Mouse (Mus musculus) cerebellum, adult 2 months (tissue): ENCODE results near the gene Dera. TPM values are rescaled to one million over a fixed set of nuclear protein-coding genes. Genes with fewer than 3 reads are reported as not detected.

Experiments used
- DNase-seq, 2 experiments: peaks; one replicate each; pipeline ENCODE4 v3.0.0; 2021
- H3K27ac ChIP-seq: fragments of 200-500 bp; 2 replicates; pipeline ENCODE4 v1.5.1; 2012; ENCODE audit warnings: low read length, control low read depth, inconsistent platforms; ENCODE audit not compliant: insufficient read depth
- H3K27me3 ChIP-seq: fragments of 200-500 bp; 2 replicates; pipeline ENCODE4 v1.6.1; 2012; ENCODE audit warnings: inconsistent platforms, mild to moderate bottlenecking, low read length, moderate library complexity; ENCODE audit not compliant: control insufficient read depth, insufficient read depth
- H3K4me1 ChIP-seq: fragments of 200-500 bp; 2 replicates; pipeline ENCODE4 v1.6.1; 2011; ENCODE audit warnings: low read length; ENCODE audit not compliant: control insufficient read depth, insufficient read depth
- H3K4me3 ChIP-seq: fragments of 200-500 bp; replicated peaks from 2 replicates; pipeline ENCODE3; 2011; ENCODE audit warnings: mild to moderate bottlenecking, low read depth, low read length, control low read depth; ENCODE audit not compliant: insufficient read depth
- CTCF ChIP-seq: fragments of 200-500 bp; IDR thresholded peaks from 2 replicates; pipeline ENCODE4 v1.5.1; 2011; ENCODE audit warnings: low read depth, mild to moderate bottlenecking, control low read depth, low read length, moderate library complexity, borderline replicate concordance; ENCODE audit not compliant: insufficient read depth
- POLR2A ChIP-seq: fragments of 200-500 bp; IDR thresholded peaks from 2 replicates; pipeline ENCODE4 v1.6.1; 2011; ENCODE audit warnings: low read length, control low read depth, borderline replicate concordance; ENCODE audit not compliant: insufficient read depth
- WGBS: fragments of 180-500 bp; shearing (Covaris S2); methylation state at CpG from one replicate; pipeline ENCODE4 v1.1.7; 2018; 5-methylcytosine and 5-hydroxymethylcytosine counted together
- polyA plus RNA-seq: library from polyadenylated mRNA; depleted of rRNA; stranded (reverse); fragments of >200 nt; gene quantifications from 2 replicates; pipeline ENCODE4 v1.2.3, GENCODE M21; 2012

The Dera gene
- polyA plus RNA-seq, 1 experiment: 3.6 TPM

- H3K27me3 ChIP-seq: no peaks in the 10 kb centered on the region
- no peak for DNase-seq
- 73% methylated on average over 9 of the region's 9 CpGs for WGBS
- H3K4me3 ChIP-seq: no peak overlapping the region
- H3K4me1 ChIP-seq: no peaks in the 10 kb centered on the region
- no peak for TF ChIP-seq POLR2A
- TF ChIP-seq CTCF: no peak
- H3K27ac ChIP-seq: no peak overlapping the region
Measured at GRCm38 (mm10) chr6:137816508-137816907, 62.2 kb downstream of the Dera start.

- Histone ChIP-seq H3K27ac (no peak overlapping the region), H3K4me1 (no peaks in the 10 kb centered on the region), H3K27me3 (no peaks in the 10 kb centered on the region), H3K4me3 (no peak overlapping the region)
- TF ChIP-seq POLR2A (no peak), CTCF (no peak)
- DNase-seq: no peak
- WGBS: 37% methylated on average over 5 of the region's 5 CpGs
Measured at GRCm38 (mm10) chr6:137822550-137822949, 68.2 kb downstream of the Dera start.

GRCm38 (mm10) chr6:137824046-137825021 lies 70.0 kb downstream of the Dera start:
- no peaks in the 10 kb centered on the region for H3K27me3 ChIP-seq
- 86% methylated on average over 7 of the region's 7 CpGs for WGBS
- no peak for TF ChIP-seq POLR2A
- no peak for TF ChIP-seq CTCF
- no peak overlapping the region for H3K27ac ChIP-seq
- H3K4me1 ChIP-seq: no peaks in the 10 kb centered on the region
- no peak for DNase-seq
- H3K4me3 ChIP-seq: no peak overlapping the region

GRCm38 (mm10) chr6:137825022-137825613 lies 70.8 kb downstream of the Dera start:
- H3K27me3 ChIP-seq: no peaks in the 10 kb centered on the region
- H3K4me3 ChIP-seq: no peak overlapping the region
- WGBS: 92% methylated on average over 5 of the region's 5 CpGs
- H3K27ac ChIP-seq: no peak overlapping the region
- no peak for DNase-seq
- TF ChIP-seq CTCF: no peak
- no peak for TF ChIP-seq POLR2A
- no peaks in the 10 kb centered on the region for H3K4me1 ChIP-seq

GRCm38 (mm10) chr6:137829056-137829776 lies 74.9 kb downstream of the Dera start:
- no peak for TF ChIP-seq POLR2A
- TF ChIP-seq CTCF: no peak
- Histone ChIP-seq H3K4me1 (no peaks in the 10 kb centered on the region), H3K4me3 (no peak overlapping the region), H3K27ac (no peak overlapping the region), H3K27me3 (no peaks in the 10 kb centered on the region)
- WGBS: 81% methylated on average over 12 of the region's 12 CpGs
- DNase-seq: no peak

- no peak for DNase-seq
- WGBS: 95% methylated on average over 13 of the region's 13 CpGs
- no peak overlapping the region for H3K4me3 ChIP-seq
- no peaks in the 10 kb centered on the region for H3K4me1 ChIP-seq
- H3K27ac ChIP-seq: no peak overlapping the region
- no peaks in the 10 kb centered on the region for H3K27me3 ChIP-seq
- TF ChIP-seq CTCF (no peak), POLR2A (no peak)
Measured at GRCm38 (mm10) chr6:137836799-137837198, 82.5 kb downstream of the Dera start.

- Histone ChIP-seq H3K4me1 (no peaks in the 10 kb centered on the region), H3K4me3 (no peak overlapping the region), H3K27ac (no peak overlapping the region), H3K27me3 (no peaks in the 10 kb centered on the region)
- no peak for DNase-seq
- TF ChIP-seq CTCF (no peak), POLR2A (no peak)
- WGBS: 88% methylated on average over 3 of the region's 3 CpGs
Measured at GRCm38 (mm10) chr6:137843337-137843736, 89.0 kb downstream of the Dera start.
